Mouse (Mus musculus) heart, postnatal 25 days (tissue): ENCODE results near the gene Magea1. TPM values are rescaled to one million over a fixed set of nuclear protein-coding genes. Genes with fewer than 3 reads are reported as not detected.
"Not testable (repeated sequence)": the region's sequence is repeated elsewhere in the genome, so short reads cannot be mapped to it uniquely, and the experiment has no call there.

ENCODE experiments used
- DNase-seq: peaks from one replicate; pipeline ENCODE4 v3.0.0; 2022; ENCODE audit warnings: low spot score
- intact Hi-C: fragments of 180-260 bp; cut with DNase I; formaldehyde crosslinking; loops from one replicate; pipeline ENCODE4 v1.15.1; 2025
- total RNA-seq, 2 experiments: library from RNA; stranded (reverse); gene quantifications; 2 replicates each; pipeline ENCODE4 v1.2.3; 2021

The Magea1 gene
- total RNA-seq: not detected

- DNase-seq, intact Hi-C loops: not testable (repeated sequence)
Measured at GRCm38 (mm10) chrX:155089693-155090092, at the start of gene Magea1. Gene Magea1 (minus strand): TSS chrX:155089793.

GRCm38 (mm10) chrX:155128312-155128711, 38.7 kb upstream of the Magea1 start, which contains the start of gene Cldn34b2:
Gene Cldn34b2 (minus strand): TSS chrX:155128412.
- intact Hi-C loops: not testable (repeated sequence)

GRCm38 (mm10) chrX:155098024-155098423, 8.4 kb upstream of the Magea1 start:
- intact Hi-C loops: no loop called here
- no peak for DNase-seq

More at GRCm38 (mm10) chrX:155128312-155128711, 38.7 kb upstream of the Magea1 start, which contains the start of gene Cldn34b2:
- DNase-seq: not testable (repeated sequence)

- DNase-seq, intact Hi-C loops: not testable (repeated sequence)
Measured at GRCm38 (mm10) chrX:155093566-155093965, 4.0 kb upstream of the Magea1 start, which contains the start of gene Magea2. Gene Magea2 (minus strand): TSS chrX:155093666.

GRCm38 (mm10) chrX:155063045-155063444, 26.5 kb downstream of the Magea1 start, which contains the start of gene Magea5:
Gene Magea5 (minus strand): TSS chrX:155063145.
- DNase-seq, intact Hi-C loops: not testable (repeated sequence)

Other genes starting within 250 kb of the Magea1 start
- not detected for gene Cldn34b1, start 199.5 kb downstream of the Magea1 start, total RNA-seq
- gene Magea6, start 153.8 kb downstream of the Magea1 start, total RNA-seq: not detected
- not detected for gene Magea3, start 140.3 kb downstream of the Magea1 start, total RNA-seq
- gene Magea8, start 93.9 kb downstream of the Magea1 start, total RNA-seq: not detected
- gene Magea5, start 26.6 kb downstream of the Magea1 start, total RNA-seq: not detected
- not detected for gene Magea2, start 3.9 kb upstream of the Magea1 start, total RNA-seq
- not detected for gene Cldn34b2, start 38.6 kb upstream of the Magea1 start, total RNA-seq
- 10 to 100 TPM; 34.8 to 35.5 TPM for gene Sat1, start 126.7 kb upstream of the Magea1 start, total RNA-seq
- gene Acot9, start 172.7 kb upstream of the Magea1 start, total RNA-seq: 10 to 100 TPM; 25.1 to 32.3 TPM